Comparison of ENCODE assay signal across 9 mouse cellular contexts in genomic region chr5:37029326-37029905, GRCm38 (mm10). TPM values are rescaled to one million over a fixed set of nuclear protein-coding genes. Genes with fewer than 3 reads are reported as not detected.
A peak's percentile ranks its signal among the peaks of the same experiment; 100 is the strongest.
DNase-seq lines count a peak whose midpoint lies in the region; ATAC-seq and TF ChIP-seq lines count a peak whose summit lies in the region.
"Had no signal": no experiment of that assay in that cellular context is flagged by ENCODE, and none has a peak within 500 bp of the region (broad histone marks: within the 10 kb centered on the region; RNA-seq: fewer than 3 reads in every experiment).

No protein-coding gene starts in this region.

- peak overlapping the region; percentile 96 for H3K4me2 ChIP-seq in heart, postnatal 0 days (ENCODE audit: low read depth, low read length)
- peak overlapping the region; percentile 98 for H3K4me2 ChIP-seq in forebrain, embryonic 11.5 days (ENCODE audit: low read depth, low read length, severe bottlenecking)
- H3K4me2 ChIP-seq in liver, postnatal 0 days (ENCODE audit: low read depth, low read length), result peak overlapping the region; percentile 84; the same call in 1 of the 2 replicates

- WGBS in heart, postnatal 0 days, result 1% methylated on average over 17 of the region's 17 CpGs
- WGBS in forebrain, embryonic 11.5 days, result under 1% methylated on average over 17 of the region's 17 CpGs
- 3% methylated on average over 17 of the region's 17 CpGs for WGBS in liver, postnatal 0 days (ENCODE audit: insufficient replicate concordance)

- peaks cover 56% of the 10 kb centered on the region for H3K27me3 ChIP-seq in heart, postnatal 0 days (ENCODE audit: control insufficient read depth, insufficient read depth, low read length)
- peaks cover 46% of the 10 kb centered on the region for H3K27me3 ChIP-seq in forebrain, embryonic 11.5 days (ENCODE audit: control insufficient read depth, insufficient read depth, low read length)
- H3K27me3 ChIP-seq in liver, postnatal 0 days (ENCODE audit: insufficient read depth, low read length), result peaks cover 56% of the 10 kb centered on the region

- H3K36me3 ChIP-seq in heart, postnatal 0 days (replicated peaks; ENCODE audit: control insufficient read depth, insufficient read depth, low read length), result no peaks in the 10 kb centered on the region
- no peaks in the 10 kb centered on the region for H3K36me3 ChIP-seq in forebrain, embryonic 11.5 days (ENCODE audit: control insufficient read depth, insufficient read depth, low read length)
- H3K36me3 ChIP-seq in liver, postnatal 0 days (replicated peaks; ENCODE audit: insufficient read depth, low read length), result no peaks in the 10 kb centered on the region

- TF ChIP-seq CTCF in heart, postnatal 0 days (IDR thresholded peaks at IDR 0.05; ENCODE audit: low read depth), result no peak
- no peak for TF ChIP-seq CTCF in liver, postnatal 0 days (IDR thresholded peaks at IDR 0.05; ENCODE audit: low read depth)

- ATAC-seq in heart, postnatal 0 days (ENCODE audit: insufficient read depth, low read depth), result no peak
- no peak for ATAC-seq in forebrain, embryonic 11.5 days (replicated peaks; ENCODE audit: low FRiP score)
- ATAC-seq in liver, postnatal 0 days, result no peak

- H3K4me3 ChIP-seq in heart, postnatal 0 days (ENCODE audit: low read depth, low read length), result peak overlapping the region; percentile 61
- peak overlapping the region; percentile 50 for H3K4me3 ChIP-seq in forebrain, embryonic 11.5 days (ENCODE audit: low read depth, low read length)
- peak overlapping the region; percentile 55; the same call in 1 of the 2 replicates for H3K4me3 ChIP-seq in liver, postnatal 0 days (ENCODE audit: low read depth, low read length)

- H3K4me1 ChIP-seq in heart, postnatal 0 days (ENCODE audit: control insufficient read depth, insufficient read depth), result peaks cover 12% of the 10 kb centered on the region; the same call in 1 of the 2 replicates
- H3K4me1 ChIP-seq in forebrain, embryonic 11.5 days (replicated peaks; ENCODE audit: control insufficient read depth, insufficient read depth, low read length), result peaks cover 6% of the 10 kb centered on the region
- H3K4me1 ChIP-seq in liver, postnatal 0 days (ENCODE audit: insufficient read depth), result peaks cover 13% of the 10 kb centered on the region; the same call in 1 of the 2 replicates

- TF ChIP-seq EP300 in heart, postnatal 0 days (IDR thresholded peaks at IDR 0.05; ENCODE audit: low read depth), result no peak
- TF ChIP-seq EP300 in liver, postnatal 0 days (IDR thresholded peaks at IDR 0.05; ENCODE audit: low read depth), result no peak

- no peaks in the 10 kb centered on the region for H3K9me3 ChIP-seq in heart, postnatal 0 days (replicated peaks; ENCODE audit: control insufficient read depth, low read length)
- no peaks in the 10 kb centered on the region for H3K9me3 ChIP-seq in forebrain, embryonic 11.5 days (ENCODE audit: control insufficient read depth, low read length)
- H3K9me3 ChIP-seq in liver, postnatal 0 days (ENCODE audit: low read length), result no peaks in the 10 kb centered on the region

- DNase-seq in heart, postnatal 0 days (ENCODE audit: low spot score), result no peak
- DNase-seq in heart, adult 9 months (ENCODE audit: low spot score in 2 of 2), result no peak
- DNase-seq in ZHBTc4 (ENCODE audit: low read depth, low spot score), result peak; percentile 90
- no peak for DNase-seq in forebrain, embryonic 11.5 days (ENCODE audit: low spot score)
- DNase-seq in liver, postnatal 0 days, result no peak
- no peak for DNase-seq in layer of hippocampus, adult 11-12 months (ENCODE audit: low spot score)
- DNase-seq in thymus, postnatal 14 days, result no peak
- no peak for DNase-seq in ovary, postnatal 10 days (ENCODE audit: low spot score)

- no peak overlapping the region for H3K27ac ChIP-seq in heart, postnatal 0 days (ENCODE audit: low read depth)
- no peak overlapping the region for H3K27ac ChIP-seq in forebrain, embryonic 11.5 days (ENCODE audit: low read depth, low read length)
- H3K27ac ChIP-seq in liver, postnatal 0 days (ENCODE audit: low read depth), result no peak overlapping the region

- no peak overlapping the region for H3K9ac ChIP-seq in heart, postnatal 0 days (replicated peaks; ENCODE audit: low read depth, low read length)
- H3K9ac ChIP-seq in forebrain, embryonic 11.5 days (ENCODE audit: low read length), result no peak overlapping the region
- H3K9ac ChIP-seq in liver, postnatal 0 days (replicated peaks), result no peak overlapping the region

RNA-seq across cellular contexts. Expression of gene Wfs1, which starts 40.4 kb away (rescaled TPM):
- 17.6 and 18.3 TPM in 2 replicates for total RNA-seq in heart, postnatal 0 days (2014; rRNA removed; ENCODE audit: low replicate concordance)
- polyA plus RNA-seq in heart, postnatal 0 days (2015; fragmentation: Nextera tagmentation; extraction: Ambion mirVana), result 14.6 and 14.7 TPM in 2 replicates
- 8.8 and 9.3 TPM in 2 replicates for polyA plus RNA-seq in forebrain, embryonic 11.5 days (2014; fragmentation: Nextera tagmentation; extraction: Ambion mirVana)
- 1.7 and 1.9 TPM in 2 replicates for polyA plus RNA-seq in liver, postnatal 0 days (2015; fragmentation: Nextera tagmentation; extraction: Ambion mirVana)

RNA-seq across cellular contexts. Expression of gene Gm1043, which starts 55.8 kb away (rescaled TPM):
- total RNA-seq in heart, postnatal 0 days (2014; rRNA removed; ENCODE audit: low replicate concordance), result not detected in 2 replicates
- not detected in 2 replicates for polyA plus RNA-seq in heart, postnatal 0 days (2015; fragmentation: Nextera tagmentation; extraction: Ambion mirVana)
- 0.03 and 0.07 TPM in 2 replicates for polyA plus RNA-seq in forebrain, embryonic 11.5 days (2014; fragmentation: Nextera tagmentation; extraction: Ambion mirVana)
- not detected in 2 replicates for polyA plus RNA-seq in liver, postnatal 0 days (2015; fragmentation: Nextera tagmentation; extraction: Ambion mirVana)
- polyA plus RNA-seq: liver, embryonic 16.5 days had no signal
